Mouse (Mus musculus) intestine, embryonic 16.5 days (tissue): Measurements from ENCODE around the gene 4932438H23Rik. TPM values are rescaled to one million over a fixed set of nuclear protein-coding genes. Genes with fewer than 3 reads are reported as not detected.

Experiments used
- ATAC-seq: fragments of 200-750 bp; cut with Nextera tagmentation; 2 replicates; pipeline ENCODE4 v1.8.0; 2017; ENCODE audit warnings: moderate TSS enrichment, moderate library complexity
- H3K27ac ChIP-seq: fragments of 300-500 bp; sonication (generic); 2 replicates; pipeline ENCODE4 v1.5.1; 2014; ENCODE audit warnings: mild to moderate bottlenecking, low read length
- H3K27me3 ChIP-seq: fragments of 300-500 bp; sonication (generic); replicated peaks from 2 replicates; pipeline ENCODE4 v1.6.1; 2014; ENCODE audit warnings: low read length, control low read depth, mixed read lengths; ENCODE audit not compliant: control insufficient read depth, insufficient read depth
- H3K36me3 ChIP-seq: fragments of 300-500 bp; sonication (generic); 2 replicates; pipeline ENCODE4 v1.6.1; 2014; ENCODE audit warnings: low read length, control low read depth; ENCODE audit not compliant: control insufficient read depth, insufficient read depth
- H3K4me1 ChIP-seq: fragments of 300-500 bp; sonication (generic); 2 replicates; pipeline ENCODE4 v1.6.1; 2014; ENCODE audit warnings: low read length, control low read depth, mixed read lengths; ENCODE audit not compliant: control insufficient read depth, insufficient read depth
- H3K4me2 ChIP-seq: fragments of 300-500 bp; sonication (generic); 2 replicates; pipeline ENCODE4 v1.6.1; 2014; ENCODE audit warnings: low read depth, low read length, control low read depth
- H3K4me3 ChIP-seq: fragments of 300-500 bp; sonication (generic); 2 replicates; pipeline ENCODE4 v1.5.1; 2014; ENCODE audit warnings: mild to moderate bottlenecking, low read length
- H3K9ac ChIP-seq: fragments of 300-500 bp; sonication (generic); 2 replicates; pipeline ENCODE4 v1.6.1; 2014; ENCODE audit warnings: low read depth, low read length
- H3K9me3 ChIP-seq: fragments of 300-500 bp; sonication (generic); 2 replicates; pipeline ENCODE4 v1.6.1; 2016; ENCODE audit warnings: low read length, control low read depth; ENCODE audit not compliant: control insufficient read depth
- WGBS: fragments of 180-500 bp; shearing (Covaris S2); extraction: QIAGEN DNeasy Blood & Tissue Kit; methylation state at CpG from one replicate; pipeline ENCODE4 v1.1.7; 2014; 5-methylcytosine and 5-hydroxymethylcytosine counted together
- polyA plus RNA-seq: library from polyadenylated mRNA; unstranded; fragments of >200 nt; fragmentation: Nextera tagmentation; extraction: Ambion mirVana; gene quantifications from 2 replicates; pipeline ENCODE4 v1.2.1, GENCODE M21; 2015

4932438H23Rik gene
- polyA plus RNA-seq, 1 experiment from 2014 or later, result 0.17 TPM

GRCm38 (mm10) chr16:91053599-91053998, 41.3 kb downstream of the 4932438H23Rik start:
- WGBS, result 60% methylated on average over 8 of the region's 8 CpGs
- no peak overlapping the region for H3K4me3 ChIP-seq
- no peaks in the 10 kb centered on the region for H3K27me3 ChIP-seq
- no peaks in the 10 kb centered on the region for H3K36me3 ChIP-seq
- no peaks in the 10 kb centered on the region for H3K4me1 ChIP-seq
- ATAC-seq, result no peak
- H3K27ac ChIP-seq, result no peak overlapping the region
- H3K9ac ChIP-seq, result no peak overlapping the region
- no peaks in the 10 kb centered on the region for H3K9me3 ChIP-seq
- no peak overlapping the region for H3K4me2 ChIP-seq

DNA sequence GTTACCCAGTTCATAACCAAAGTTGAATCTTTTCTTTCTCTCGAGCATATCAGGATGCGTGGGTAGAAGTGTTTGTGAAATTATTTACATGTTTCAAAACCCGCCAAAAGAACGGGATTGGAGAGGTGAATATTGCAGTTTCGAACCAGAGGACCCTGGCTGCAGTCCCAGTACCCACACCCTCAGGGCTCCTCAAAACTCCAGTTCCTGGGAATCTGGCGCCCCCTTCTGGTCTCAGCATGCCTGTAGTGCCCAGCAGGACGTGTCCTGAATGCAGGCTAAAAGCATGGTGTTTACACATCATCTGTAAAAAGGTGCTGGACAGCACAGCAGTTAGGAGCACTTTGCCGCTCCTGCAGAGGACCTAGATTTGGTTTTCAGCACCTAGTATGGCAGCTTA, 49.4 kb downstream of the 4932438H23Rik start:
- no peak for ATAC-seq
- no peak overlapping the region for H3K9ac ChIP-seq
- peak overlapping the region; percentile 95; the same call in 1 of the 2 replicates for H3K4me3 ChIP-seq
- H3K9me3 ChIP-seq, result no peaks in the 10 kb centered on the region
- no peaks in the 10 kb centered on the region for H3K27me3 ChIP-seq
- H3K4me2 ChIP-seq, result no peak overlapping the region
- 61% methylated on average over 8 of the region's 8 CpGs for WGBS
- peaks cover 3% of the 10 kb centered on the region; the same call in 1 of the 2 replicates for H3K4me1 ChIP-seq
- no peaks in the 10 kb centered on the region for H3K36me3 ChIP-seq
- H3K27ac ChIP-seq, result no peak overlapping the region

DNA sequence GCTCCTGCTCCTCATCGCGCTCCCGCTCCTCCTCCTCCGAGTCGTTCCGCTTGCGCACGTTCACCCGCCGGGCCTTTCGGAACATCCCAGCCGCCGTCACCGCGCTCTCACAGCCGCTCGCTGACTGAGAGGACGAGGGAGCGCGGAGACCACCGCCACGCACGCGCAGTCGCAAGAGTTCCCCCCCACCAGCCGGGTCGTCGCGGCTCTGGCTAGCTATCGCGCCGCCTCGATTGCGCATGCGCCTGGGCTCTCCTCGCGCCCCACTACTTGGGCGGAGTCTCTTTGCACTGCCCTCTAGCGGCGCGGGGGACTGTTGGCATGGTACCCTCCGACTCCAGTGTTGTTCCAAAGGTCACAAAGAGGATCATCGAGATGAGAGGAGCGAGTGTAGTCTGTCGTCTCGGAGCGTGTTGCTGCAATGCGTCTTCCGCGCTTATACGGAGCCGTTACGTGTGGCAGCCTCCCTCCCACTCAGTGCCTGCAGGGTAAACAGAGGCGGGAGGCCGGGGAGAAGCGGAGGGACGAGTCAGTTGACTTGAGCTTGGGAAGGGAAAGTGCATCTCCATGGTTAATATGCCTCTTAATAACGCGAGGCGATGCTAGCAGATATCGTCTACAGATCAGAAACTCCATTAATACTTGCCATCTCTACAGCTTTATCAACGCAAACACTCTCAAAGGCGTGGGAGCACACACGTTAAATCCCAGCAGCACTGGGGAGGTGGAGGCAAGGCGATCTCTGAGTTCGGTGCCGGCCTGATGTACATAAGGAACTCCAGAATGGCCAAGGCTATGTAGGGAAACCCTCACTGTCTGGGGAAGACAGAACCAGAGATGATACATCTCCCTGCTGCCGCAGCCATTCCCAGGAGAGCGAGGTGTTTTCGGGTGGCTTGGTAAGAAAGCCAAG, 50.4 kb downstream of the 4932438H23Rik start, which contains the start of gene Paxbp1:
Gene Paxbp1, minus strand, starts transcription at position 274 of the 913 bp plus-strand sequence.
- Histone ChIP-seq H3K9ac (peak within 1 kb of the TSS; percentile 96), H3K4me3 (peak within 1 kb of the TSS; percentile 95), H3K36me3 (no peaks in the 10 kb centered on the region), H3K27ac (peak within 1 kb of the TSS; percentile 97), H3K27me3 (no peaks in the 10 kb centered on the region), H3K9me3 (no peaks in the 10 kb centered on the region), H3K4me1 (peaks cover 3% of the 10 kb centered on the region; the same call in 1 of the 2 replicates), H3K4me2 (peak within 1 kb of the TSS; percentile 82)
- ATAC-seq, result peak; percentile 95
- 1% methylated on average over 70 of the region's 70 CpGs for WGBS

GRCm38 (mm10) chr16:91043461-91044248, 51.3 kb downstream of the 4932438H23Rik start:
- H3K27ac ChIP-seq, result peak overlapping the region; percentile 97
- peak overlapping the region; percentile 96 for H3K9ac ChIP-seq
- H3K4me3 ChIP-seq, result peak overlapping the region; percentile 95
- ATAC-seq, result peak; percentile 67
- H3K4me2 ChIP-seq, result peak overlapping the region; percentile 76
- under 1% methylated on average over 63 of the region's 63 CpGs for WGBS
- H3K36me3 ChIP-seq, result no peaks in the 10 kb centered on the region
- peaks cover 3% of the 10 kb centered on the region; the same call in 1 of the 2 replicates for H3K4me1 ChIP-seq
- no peaks in the 10 kb centered on the region for H3K9me3 ChIP-seq
- no peaks in the 10 kb centered on the region for H3K27me3 ChIP-seq

- Histone ChIP-seq H3K4me3 (peak overlapping the region; percentile 26; the same call in 1 of the 2 replicates), H3K9me3 (no peaks in the 10 kb centered on the region), H3K9ac (no peak overlapping the region; the same call in 1 of the 2 replicates), H3K4me2 (peak overlapping the region; percentile 41), H3K4me1 (peaks cover 3% of the 10 kb centered on the region; the same call in 1 of the 2 replicates), H3K27me3 (no peaks in the 10 kb centered on the region), H3K27ac (no peak overlapping the region), H3K36me3 (no peaks in the 10 kb centered on the region)
- no peak for ATAC-seq
- WGBS, result 47% methylated on average over 1 of the region's 1 CpGs
These were observed 52.3 kb downstream of the 4932438H23Rik start for GRCm38 (mm10) chr16:91042640-91043039.

GRCm38 (mm10) chr16:91035866-91036265, 59.1 kb downstream of the 4932438H23Rik start:
- H3K9ac ChIP-seq, result no peak overlapping the region
- no peak overlapping the region for H3K4me2 ChIP-seq
- H3K4me1 ChIP-seq, result no peaks in the 10 kb centered on the region
- H3K4me3 ChIP-seq, result no peak overlapping the region
- ATAC-seq, result no peak
- no peaks in the 10 kb centered on the region for H3K9me3 ChIP-seq
- no peaks in the 10 kb centered on the region for H3K27me3 ChIP-seq
- WGBS, result 90% methylated on average over 10 of the region's 10 CpGs
- H3K27ac ChIP-seq, result no peak overlapping the region
- H3K36me3 ChIP-seq, result peaks cover 14% of the 10 kb centered on the region

DNA sequence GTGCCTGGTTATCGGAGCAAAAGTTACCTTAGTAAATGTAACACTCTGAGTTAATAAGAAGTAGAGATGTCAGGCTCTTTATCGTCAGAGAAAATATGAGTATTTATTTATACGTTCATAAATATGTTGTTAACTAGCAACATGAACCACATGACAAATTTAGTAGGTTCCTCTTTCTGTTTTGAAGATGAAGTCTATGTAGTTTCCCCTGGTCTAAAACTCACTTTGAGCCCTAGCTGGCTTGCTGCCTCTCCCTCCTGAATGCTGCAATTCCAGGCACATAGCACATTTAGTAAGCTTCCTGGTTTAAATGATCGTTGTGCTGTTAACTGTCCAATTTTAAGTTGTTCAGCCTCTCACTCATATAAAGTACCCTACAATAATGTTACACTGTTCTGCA, 64.2 kb downstream of the 4932438H23Rik start:
- Histone ChIP-seq H3K4me3 (no peak overlapping the region), H3K4me2 (no peak overlapping the region), H3K27me3 (no peaks in the 10 kb centered on the region), H3K9me3 (no peaks in the 10 kb centered on the region), H3K4me1 (no peaks in the 10 kb centered on the region), H3K27ac (no peak overlapping the region), H3K9ac (no peak overlapping the region), H3K36me3 (peaks cover 19% of the 10 kb centered on the region)
- ATAC-seq, result no peak
- WGBS, result 91% methylated on average over 4 of the region's 4 CpGs

GRCm38 (mm10) chr16:91029901-91030300, 65.0 kb downstream of the 4932438H23Rik start:
- H3K9me3 ChIP-seq, result no peaks in the 10 kb centered on the region
- no peak overlapping the region for H3K4me3 ChIP-seq
- H3K27ac ChIP-seq, result no peak overlapping the region
- peaks cover 20% of the 10 kb centered on the region for H3K36me3 ChIP-seq
- WGBS, result 94% methylated on average over 2 of the region's 2 CpGs
- no peaks in the 10 kb centered on the region for H3K27me3 ChIP-seq
- no peak overlapping the region for H3K4me2 ChIP-seq
- ATAC-seq, result no peak
- H3K9ac ChIP-seq, result no peak overlapping the region
- no peaks in the 10 kb centered on the region for H3K4me1 ChIP-seq

- Histone ChIP-seq H3K27me3 (no peaks in the 10 kb centered on the region), H3K27ac (no peak overlapping the region), H3K36me3 (peaks cover 20% of the 10 kb centered on the region), H3K4me3 (no peak overlapping the region), H3K9me3 (peaks cover 2% of the 10 kb centered on the region; the same call in 1 of the 2 replicates), H3K9ac (no peak overlapping the region), H3K4me1 (no peaks in the 10 kb centered on the region), H3K4me2 (no peak overlapping the region)
- ATAC-seq, result no peak
- 89% methylated on average over 8 of the region's 8 CpGs for whole genome bisulfite sequencing
These were observed 65.7 kb downstream of the 4932438H23Rik start for GRCm38 (mm10) chr16:91029161-91029743.
